Mouse (Mus musculus) stomach, postnatal 0 days (tissue): ENCODE data around the gene Tmem129.

Experiments
- CTCF ChIP-seq: IDR thresholded peaks from 2 replicates; pipeline ENCODE4 v1.5.1; 2016; ENCODE audit warnings: antibody characterized with exemption, low read depth, mild to moderate bottlenecking, moderate library complexity
- EP300 ChIP-seq: optimal IDR thresholded peaks from 2 replicates; pipeline ENCODE3; 2016; ENCODE audit warnings: antibody characterized with exemption

- TF ChIP-seq CTCF (no peak), EP300 (no peak)
Measured at GRCm38 (mm10) chr5:33638826-33639225, 19.4 kb downstream of the Tmem129 start.
